Mouse (Mus musculus) gastrocnemius, postnatal 36 days (tissue): ENCODE measurements around the gene H2-Ab1. TPM values are rescaled to one million over a fixed set of nuclear protein-coding genes. Genes with fewer than 3 reads are reported as not detected.
A peak's percentile ranks its signal among the peaks of the same experiment; 100 is the strongest.
"Not testable (repeated sequence)": the region's sequence is repeated elsewhere in the genome, so short reads cannot be mapped to it uniquely, and the experiment has no call there.

Source experiments
- DNase-seq, 2 experiments: peaks; one replicate each; pipeline ENCODE4 v3.0.0; 2022
- intact Hi-C: fragments of 180-260 bp; cut with DNase I; formaldehyde crosslinking; loops from one replicate; pipeline ENCODE4 v1.15.1; 2025
- long read RNA-seq, 2 experiments: library from polyadenylated mRNA; stranded (forward); transcript quantifications; one replicate each; pipeline ENCODE4 v2.0.0; 2021
- total RNA-seq, 2 experiments: library from RNA; stranded (reverse); gene quantifications; 2 replicates each; pipeline ENCODE4 v1.2.3; 2021

Gene H2-Ab1
- 1 to 10 TPM; 5.7 to 6.6 TPM for total RNA-seq
- long read RNA-seq, experiment 1, transcript H2-Ab1-201 (6 exons, 1,212 nt): major isoform, 14 of 16 reads
- long read RNA-seq, experiment 1, partial matches to known transcripts: 2 of 16 reads
- long read RNA-seq, experiment 1, other reads (novel, unspliced or antisense): 0 of 16 reads
- long read RNA-seq, experiment 2, transcript H2-Ab1-201 (6 exons, 1,212 nt): major isoform, 10 of 13 reads
- long read RNA-seq, experiment 2, partial matches to known transcripts: 1 of 13 reads
- long read RNA-seq, experiment 2, other reads (novel, unspliced or antisense): 2 of 13 reads

DNA sequence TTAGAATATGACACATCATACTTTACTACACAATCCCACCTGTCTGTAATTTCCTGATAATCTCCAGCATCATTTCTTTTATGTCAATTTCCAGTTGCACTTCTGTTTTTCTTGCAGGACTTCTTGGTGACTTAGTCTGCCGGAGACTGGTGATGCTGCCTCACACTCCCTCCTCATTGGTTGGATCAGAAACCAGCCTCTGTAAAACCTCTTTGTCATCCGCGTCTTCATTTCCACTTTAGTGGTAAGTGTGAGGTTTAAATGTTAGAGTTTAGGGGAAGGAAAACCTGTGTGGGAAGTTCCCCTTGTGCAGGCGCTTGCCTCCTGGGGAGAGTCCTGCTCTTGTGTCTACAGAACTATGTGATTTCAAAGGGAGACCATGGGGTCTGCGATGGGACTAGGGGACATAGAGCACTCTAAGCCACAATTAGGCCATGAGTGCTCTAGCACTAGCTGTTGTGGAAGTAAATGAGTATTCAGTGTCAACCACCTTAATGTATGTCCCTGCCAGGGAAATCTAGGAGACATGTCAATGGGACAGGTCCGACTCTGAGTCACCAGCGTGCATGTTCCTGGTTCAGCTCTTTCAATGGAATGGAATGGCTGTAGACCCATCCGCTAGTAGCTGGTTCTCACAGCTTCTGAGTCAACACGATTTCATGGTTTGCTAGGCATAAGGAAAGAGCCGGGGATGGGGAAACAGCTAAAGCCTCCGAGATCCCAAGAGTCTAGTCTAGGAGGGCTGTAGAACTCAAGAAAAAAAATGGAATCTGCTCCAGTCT lies at the start of gene H2-Ab1:
H2-Ab1 (plus strand) TSS at position 96 of the 782 bp plus-strand sequence.
- intact Hi-C loops: no loop called here

DNA sequence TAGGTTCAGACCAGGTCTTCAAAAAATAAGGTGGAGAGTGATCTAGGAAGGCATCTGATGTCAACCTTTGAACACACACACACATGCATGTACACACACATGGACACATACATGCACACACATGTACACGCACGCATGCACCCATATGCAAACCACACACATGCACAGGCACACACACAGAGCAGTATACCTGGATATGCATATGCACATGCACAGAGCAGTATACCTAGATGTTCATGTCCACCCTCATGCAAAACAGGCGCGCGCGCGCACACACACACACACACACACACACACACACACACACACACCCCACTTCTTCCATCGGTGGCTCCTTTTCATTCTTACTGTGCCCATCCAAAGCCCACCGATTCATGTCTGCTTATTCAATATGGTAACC lies 49.6 kb upstream of the H2-Ab1 start:
- intact Hi-C loops: no loop called here
- DNase-seq: no peak

More for the DNA sequence above, at the start of gene H2-Ab1:
- peak; percentile 48 to 81 for DNase-seq

DNA sequence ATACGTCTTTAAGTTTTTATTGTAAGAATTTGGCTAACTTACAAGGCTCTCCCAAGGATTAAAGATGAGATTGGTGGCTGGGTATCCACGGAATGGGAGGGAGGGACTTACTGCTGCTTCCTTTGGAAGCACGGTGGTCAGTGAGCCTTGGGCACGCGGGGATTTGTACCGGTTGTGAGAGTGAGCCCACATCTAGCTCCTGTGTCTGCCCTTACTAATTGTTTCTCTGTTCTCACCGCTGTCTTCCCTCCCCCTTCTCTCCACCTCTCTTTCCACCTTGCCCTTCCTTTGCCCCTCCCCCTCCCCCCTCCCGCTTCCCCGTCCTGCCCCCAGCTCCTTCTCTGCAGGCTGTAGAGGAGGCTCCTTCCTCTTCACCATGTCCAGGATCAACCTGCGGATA lies 49.1 kb upstream of the H2-Ab1 start:
- intact Hi-C loops: no loop called here

DNA sequence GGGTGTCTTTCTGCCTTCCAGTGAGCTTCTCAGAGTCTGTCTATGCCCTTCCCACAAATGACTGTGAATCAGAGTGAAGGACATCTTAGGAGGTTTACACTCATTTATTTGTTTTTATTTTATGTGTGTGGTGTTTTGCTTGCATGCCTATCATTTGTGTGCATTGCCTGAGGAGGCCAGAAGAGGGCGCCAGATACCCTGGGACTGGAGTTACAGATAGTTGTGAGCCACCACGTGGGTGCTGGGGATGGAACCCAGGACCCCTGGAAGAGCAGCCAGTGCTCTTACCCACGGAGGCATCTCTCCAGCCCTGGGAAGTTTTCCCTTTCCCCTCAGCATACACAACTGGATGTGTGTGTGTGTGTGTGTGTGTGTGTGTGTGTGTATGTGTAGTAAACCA lies 47.8 kb upstream of the H2-Ab1 start:
- intact Hi-C loops: no loop called here
- DNase-seq: no peak

More for the DNA sequence above, 49.1 kb upstream of the H2-Ab1 start:
- DNase-seq: no peak

DNA sequence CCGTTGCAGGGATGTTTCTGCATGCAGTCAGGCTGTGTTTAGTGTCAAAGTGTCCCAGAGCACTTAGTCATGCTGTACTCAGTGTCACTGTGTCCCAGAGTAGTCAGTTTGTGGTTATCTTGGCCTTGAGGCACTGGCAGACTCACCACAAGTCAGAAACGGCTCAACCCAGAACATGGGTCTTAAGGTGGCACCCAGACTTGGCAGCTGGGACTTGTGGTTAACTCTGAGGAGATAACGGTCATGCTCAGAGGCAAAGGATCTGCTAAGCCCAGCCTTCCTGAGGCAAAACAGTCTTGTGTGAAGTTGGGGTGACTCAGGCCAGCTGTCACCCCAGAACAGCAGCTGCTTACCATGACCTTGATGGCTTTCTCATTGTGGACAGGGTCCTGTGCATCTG lies 46.9 kb upstream of the H2-Ab1 start:
- DNase-seq: no peak
- intact Hi-C loops: no loop called here

DNA sequence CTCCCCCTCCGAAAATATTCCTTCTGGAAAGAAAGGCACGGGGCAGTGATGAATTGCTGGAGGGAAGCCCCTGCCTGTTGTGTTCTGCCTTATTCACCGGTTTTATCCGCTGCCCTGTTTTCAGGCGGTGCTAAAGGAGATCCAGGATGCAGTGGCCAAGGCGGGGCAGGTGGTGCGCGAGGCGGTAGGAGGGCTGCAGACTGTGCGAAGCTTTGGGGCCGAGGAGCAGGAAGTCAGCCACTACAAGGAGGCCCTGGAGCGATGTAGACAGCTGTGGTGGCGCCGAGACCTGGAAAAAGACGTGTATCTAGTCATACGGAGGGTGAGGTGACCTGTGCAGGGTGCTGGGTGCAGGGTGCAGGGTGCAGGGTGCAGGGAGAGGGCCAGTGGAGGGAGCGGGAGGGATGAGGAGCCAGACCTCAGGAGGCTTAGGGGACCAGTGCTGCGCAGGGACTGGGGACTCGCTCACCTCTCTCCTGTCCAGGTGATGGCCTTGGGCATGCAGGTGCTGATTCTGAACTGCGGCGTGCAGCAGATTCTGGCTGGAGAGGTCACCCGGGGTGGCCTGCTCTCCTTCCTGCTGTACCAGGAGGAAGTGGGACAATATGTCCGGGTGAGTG lies 45.6 kb upstream of the H2-Ab1 start:
- no peak for DNase-seq
- intact Hi-C loops: no loop called here

DNA sequence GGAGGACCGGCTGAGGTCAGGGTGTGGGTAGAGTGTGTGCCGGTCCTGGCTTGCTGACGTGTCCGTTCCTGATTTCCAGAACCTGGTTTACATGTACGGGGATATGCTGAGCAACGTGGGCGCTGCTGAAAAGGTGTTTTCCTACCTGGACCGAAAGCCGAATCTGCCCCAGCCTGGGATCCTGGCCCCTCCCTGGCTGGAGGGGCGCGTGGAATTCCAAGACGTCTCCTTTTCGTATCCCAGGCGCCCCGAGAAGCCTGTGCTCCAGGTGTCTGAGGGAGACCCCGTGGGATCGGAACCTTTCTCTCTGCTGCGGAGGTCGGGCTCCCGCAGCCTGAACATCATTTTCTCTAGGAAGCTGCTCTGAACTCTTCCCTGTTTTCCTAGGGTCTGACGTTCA lies 43.6 kb upstream of the H2-Ab1 start:
- intact Hi-C loops: no loop called here
- DNase-seq: no peak

DNA sequence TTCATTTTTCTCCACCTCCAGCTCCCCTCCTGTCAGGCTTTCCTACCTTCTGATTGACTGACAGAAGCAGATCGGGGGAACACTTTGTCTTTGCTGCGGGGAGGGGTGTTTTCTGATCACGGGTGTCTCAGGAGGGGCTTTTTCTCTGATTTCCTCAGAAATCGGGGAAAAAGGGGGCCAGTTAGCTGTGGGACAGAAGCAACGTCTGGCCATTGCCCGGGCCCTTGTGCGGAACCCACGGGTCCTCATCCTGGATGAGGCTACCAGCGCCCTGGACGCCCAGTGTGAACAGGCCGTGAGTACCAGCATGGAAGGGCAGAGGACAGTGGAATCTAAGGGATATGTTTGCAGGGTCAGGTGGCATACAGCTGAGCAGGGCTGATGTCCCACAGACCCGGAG lies 42.3 kb upstream of the H2-Ab1 start:
- intact Hi-C loops: no loop called here
- no peak for DNase-seq

DNA sequence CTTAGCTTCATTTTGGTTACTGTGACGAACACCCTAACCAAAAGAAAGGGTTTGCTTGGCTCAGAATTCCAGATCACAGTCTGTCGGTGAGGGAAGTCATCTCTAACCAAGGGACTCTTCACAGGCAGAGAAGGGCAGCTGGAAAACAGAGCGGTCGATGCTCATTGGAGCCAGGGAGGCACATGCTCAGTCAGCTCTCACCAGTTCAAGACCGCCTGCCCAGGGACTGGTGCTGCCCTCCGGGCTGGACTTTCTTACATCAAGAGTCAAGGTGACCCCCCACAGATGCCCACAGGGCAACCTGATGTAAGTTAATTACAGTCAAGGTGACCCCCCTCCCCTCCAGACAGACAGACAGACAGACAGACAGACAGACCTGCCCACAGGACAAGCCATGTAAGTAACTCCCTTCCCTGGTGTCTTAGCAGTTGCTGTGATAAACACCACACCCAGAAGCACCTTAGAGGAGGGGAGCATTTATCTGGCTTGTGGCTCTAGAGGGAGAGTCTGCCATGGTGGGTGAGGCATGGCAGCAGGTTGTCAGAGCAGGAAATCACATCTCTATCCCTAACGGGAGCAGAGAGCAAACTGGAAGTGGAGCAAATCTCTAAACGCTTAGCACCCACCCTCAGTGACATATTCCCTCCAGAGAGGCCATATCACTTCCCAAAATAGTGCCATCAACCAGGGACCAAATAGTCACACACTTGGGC lies 40.1 kb upstream of the H2-Ab1 start:
- no peak for DNase-seq
- intact Hi-C loops: no loop called here

DNA sequence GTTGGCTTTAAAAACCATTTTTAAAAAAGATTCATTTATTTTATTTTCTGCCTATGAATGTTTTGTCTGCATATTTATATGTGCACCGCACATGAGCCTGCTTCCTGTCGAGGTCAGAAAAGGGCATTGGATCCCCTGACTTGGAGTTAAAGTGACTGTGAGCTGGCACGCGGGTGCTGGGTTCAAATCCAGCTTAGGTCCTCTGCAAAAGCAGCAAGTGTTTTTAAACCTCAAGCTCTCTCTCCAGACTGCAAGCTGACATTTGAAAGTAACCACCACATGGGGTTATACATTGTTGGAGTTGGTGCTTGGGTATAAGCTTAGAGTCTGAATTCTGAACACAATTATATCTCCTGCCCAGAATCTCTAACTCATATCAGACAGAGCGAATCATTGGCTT lies 39.5 kb upstream of the H2-Ab1 start:
- intact Hi-C loops: no loop called here

DNA sequence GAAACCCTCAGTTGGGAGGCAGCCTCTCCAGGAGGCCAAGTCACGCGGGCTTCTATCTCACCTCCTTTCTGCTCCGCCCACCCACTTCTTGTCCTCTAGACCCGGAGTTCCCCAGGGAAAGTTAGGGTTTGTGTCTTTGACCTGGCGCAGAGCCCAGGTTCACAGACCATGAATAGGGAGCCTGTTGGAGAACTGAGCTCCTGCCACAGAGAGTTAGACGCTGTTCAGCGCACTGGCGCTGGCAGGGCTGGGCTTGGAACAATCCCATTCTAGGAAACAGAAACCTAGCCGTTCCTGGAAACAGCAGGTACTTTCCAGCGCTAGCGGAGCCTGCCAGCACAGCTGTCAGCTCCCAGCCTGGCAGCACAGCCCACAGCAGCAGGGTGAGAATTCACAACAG lies 38.8 kb upstream of the H2-Ab1 start:
- intact Hi-C loops: no loop called here
- peak; percentile 65 to 71 for DNase-seq

More for the DNA sequence above, 39.5 kb upstream of the H2-Ab1 start:
- no peak for DNase-seq

DNA sequence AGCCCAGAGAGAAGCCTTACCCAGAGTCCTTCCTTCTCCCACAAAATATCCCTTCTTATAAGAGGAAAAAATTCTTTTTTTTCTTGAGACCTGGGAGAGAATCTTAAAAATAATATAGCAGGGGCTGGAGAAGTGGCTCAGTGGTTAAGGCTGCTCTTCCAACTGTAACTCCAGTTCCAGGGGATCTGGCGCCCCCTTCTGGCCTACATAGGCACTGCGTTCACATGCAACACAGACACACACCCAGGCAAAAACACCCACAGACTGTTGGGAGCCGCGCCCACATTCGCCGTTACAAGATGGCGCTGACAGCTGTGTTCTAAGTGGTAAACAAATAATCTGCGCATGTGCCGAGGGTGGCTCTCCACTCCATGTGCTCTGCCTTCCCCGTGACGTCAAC lies 38.4 kb upstream of the H2-Ab1 start:
- DNase-seq: peak in 1 of 2 experiments; percentile 56
- intact Hi-C loops: not testable (repeated sequence)

DNA sequence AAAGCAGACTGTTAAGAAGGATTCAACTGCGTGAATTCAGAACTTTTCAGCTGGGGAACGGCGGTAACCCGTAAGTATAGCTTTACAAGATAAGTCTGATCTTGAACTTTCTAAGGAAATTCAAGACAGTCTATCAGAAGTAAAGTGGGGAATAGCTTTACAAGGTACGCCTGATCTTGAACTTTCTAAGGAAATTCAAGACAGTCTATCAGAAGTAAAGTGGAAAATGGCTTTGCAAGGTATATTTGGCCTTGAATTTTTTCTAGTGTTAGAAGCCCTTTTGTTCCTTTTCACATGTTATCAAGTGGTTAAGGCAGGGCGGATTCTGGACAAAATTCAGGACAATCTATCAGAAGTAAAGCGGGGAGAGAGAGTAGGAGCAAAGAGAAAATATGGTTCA lies 37.7 kb upstream of the H2-Ab1 start:
- intact Hi-C loops, DNase-seq: not testable (repeated sequence)

DNA sequence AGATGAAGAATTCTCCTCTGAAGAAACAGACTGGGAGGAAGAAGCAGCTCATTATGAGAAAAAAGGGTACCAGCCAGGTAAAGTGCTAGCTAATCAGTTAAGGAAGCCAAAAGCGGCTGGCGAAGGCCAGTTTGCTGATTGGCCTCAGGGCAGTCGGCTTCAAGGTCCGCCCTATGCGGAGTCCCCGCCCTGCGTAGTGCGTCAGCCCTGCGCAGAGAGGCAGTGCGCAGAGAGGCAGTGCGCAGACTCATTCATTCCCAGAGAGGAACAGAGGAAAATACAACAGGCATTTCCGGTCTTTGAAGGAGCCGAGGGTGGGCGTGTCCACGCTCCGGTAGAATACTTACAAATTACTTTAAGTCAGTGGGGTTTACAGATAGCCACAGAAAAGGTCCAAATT lies 37.1 kb upstream of the H2-Ab1 start:
- DNase-seq, intact Hi-C loops: not testable (repeated sequence)

DNA sequence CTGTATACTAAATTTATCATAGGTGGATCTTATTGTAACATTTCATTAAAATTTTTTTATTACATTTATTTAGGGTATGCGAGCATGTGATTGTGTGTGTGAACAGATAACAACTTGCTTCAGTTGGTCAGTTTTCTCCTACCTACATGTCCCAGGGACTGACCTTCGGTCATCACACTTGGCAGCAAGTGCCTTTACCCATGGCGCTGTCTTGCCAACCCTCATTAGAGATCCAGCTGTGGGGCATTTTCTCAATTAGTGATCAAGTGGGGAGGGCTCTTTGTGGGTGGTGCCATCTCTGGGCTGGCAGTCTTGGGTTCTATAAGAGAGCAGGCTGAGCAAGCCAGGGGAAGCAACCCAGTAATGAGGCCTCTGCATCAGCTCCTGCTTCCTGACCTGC lies 32.7 kb upstream of the H2-Ab1 start:
- intact Hi-C loops: no loop called here
- DNase-seq: no peak

DNA sequence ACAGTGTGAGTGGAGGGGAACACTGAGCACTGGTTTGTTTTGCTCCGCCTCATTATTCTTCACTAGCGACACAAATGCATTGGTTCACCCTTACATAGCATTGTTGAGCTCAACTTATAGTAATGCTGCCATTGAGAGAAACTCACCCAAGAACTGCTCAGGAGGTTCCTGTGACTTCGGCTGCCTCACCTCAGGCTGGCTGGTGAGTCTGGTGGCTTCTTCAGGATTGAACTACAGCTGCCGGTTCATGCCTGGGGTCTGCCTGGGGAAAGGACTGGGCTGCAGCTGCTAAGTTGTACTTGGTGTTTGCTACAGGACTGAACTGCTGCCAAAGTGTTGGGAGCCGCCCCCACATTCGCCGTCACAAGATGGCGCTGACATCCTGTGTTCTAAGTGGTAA lies 32.1 kb upstream of the H2-Ab1 start:
- intact Hi-C loops: no loop called here
- DNase-seq: no peak

DNA sequence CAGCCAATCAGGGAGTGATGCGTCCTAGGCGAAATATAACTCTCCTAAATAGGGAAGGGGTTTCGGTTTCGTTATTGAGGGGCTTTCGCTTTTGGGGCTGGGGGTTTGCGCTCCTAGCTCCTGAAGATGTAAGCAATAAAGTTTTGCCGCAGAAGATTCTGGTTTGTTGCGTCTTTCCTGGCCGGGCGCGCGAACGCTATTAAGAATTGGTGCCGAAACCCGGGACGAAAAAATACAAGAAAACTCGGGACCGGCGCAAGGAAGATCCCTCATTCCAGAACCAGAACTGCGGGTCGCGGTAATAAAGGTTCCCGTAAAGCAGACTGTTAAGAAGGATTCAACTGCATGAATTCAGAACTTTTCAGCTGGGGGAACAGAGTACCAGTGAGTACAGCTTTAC lies 31.6 kb upstream of the H2-Ab1 start:
- DNase-seq, intact Hi-C loops: not testable (repeated sequence)

DNA sequence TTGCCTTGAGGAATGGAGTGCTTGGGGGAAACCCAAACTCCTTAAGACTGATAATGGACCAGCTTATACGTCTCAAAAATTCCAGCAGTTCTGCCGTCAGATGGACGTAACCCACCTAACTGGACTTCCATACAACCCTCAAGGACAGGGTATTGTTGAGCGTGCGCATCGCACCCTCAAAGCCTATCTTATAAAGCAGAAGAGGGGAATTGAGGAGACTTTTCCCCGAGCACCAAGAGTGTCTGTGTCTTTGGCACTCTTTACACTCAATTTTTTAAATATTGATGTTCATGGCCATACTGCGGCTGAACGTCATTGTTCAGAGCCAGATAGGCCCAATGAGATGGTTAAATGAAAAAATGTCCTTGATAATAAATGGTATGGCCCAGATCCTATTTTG lies 26.5 kb upstream of the H2-Ab1 start:
- not testable (repeated sequence) for DNase-seq
- intact Hi-C loops: loop anchor here (10.0 kb wide), 1 partner anchor 156 kb away; no protein-coding TSS in a partner anchor

DNA sequence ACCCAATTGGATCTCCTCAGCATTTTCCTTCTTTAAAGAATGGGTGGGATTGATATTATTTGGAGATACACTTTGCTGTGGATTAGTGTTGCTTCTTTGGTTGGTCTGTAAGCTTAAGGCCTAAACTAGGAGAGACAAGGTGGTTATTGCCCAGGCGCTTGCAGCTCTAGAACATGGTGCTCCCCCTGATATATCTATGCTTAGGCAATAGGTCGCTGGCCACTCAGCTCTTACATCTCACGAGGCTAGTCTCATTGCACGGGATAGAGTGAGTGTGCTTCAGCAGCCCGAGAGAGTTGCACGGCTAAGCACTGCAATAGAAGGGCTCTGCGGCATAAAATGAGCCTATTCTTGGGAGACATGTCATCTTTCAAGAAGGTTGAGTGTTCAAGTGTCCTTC lies 25.5 kb upstream of the H2-Ab1 start:
- intact Hi-C loops: loop anchor here (10.0 kb wide), 1 partner anchor 157 kb away; no protein-coding TSS in a partner anchor

DNA sequence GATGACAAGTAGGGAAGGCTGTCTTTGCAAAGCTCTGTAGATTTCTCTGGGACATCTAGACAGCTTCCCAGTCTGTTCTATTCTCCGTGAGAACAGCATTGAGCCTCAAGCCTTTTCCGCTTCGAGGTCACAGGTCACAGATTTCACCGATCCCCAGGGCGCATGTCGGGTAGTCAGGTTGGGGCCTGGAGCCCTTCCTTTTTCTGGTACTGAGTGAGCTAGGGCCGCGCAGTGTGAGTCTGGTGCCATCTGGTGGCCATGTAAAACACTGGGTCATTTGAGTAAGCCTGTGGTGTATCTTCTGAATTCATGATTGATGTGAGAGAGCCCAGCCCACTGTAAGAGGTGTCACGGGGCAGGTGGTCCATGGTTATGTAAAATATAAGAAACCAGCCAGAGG lies 22.6 kb upstream of the H2-Ab1 start:
- intact Hi-C loops: loop anchor here (1.0 to 10.0 kb wide), 2 partner anchors 65 to 160 kb away; no protein-coding TSS in a partner anchor
- peak; percentile 72 for DNase-seq

More for the DNA sequence above, 25.5 kb upstream of the H2-Ab1 start:
- DNase-seq: not testable (repeated sequence)

DNA sequence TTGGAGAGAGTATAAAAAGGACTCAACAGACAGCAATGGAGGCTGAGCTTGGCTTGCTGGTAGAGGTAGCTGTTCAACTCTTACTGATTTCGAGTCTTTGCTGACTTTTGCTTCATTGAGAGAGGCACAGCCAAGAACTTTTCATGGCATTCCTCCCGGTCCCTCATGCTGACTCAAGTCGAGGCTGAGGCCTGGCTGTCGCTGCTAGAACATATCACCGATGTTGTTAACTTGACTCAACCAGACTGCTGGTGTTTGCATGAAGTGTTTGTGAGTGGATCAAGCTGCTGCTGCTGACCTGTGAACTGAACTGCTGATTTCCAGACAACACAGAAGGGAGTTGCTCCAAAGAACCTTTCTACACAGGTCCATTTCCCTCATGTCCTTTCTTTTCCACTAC lies 20.8 kb upstream of the H2-Ab1 start:
- intact Hi-C loops: loop anchor here (10.0 kb wide), 1 partner anchor 162 kb away; no protein-coding TSS in a partner anchor
- no peak for DNase-seq
